ENCODE assay signal across 11 mouse cellular contexts in the genomic region with DNA sequence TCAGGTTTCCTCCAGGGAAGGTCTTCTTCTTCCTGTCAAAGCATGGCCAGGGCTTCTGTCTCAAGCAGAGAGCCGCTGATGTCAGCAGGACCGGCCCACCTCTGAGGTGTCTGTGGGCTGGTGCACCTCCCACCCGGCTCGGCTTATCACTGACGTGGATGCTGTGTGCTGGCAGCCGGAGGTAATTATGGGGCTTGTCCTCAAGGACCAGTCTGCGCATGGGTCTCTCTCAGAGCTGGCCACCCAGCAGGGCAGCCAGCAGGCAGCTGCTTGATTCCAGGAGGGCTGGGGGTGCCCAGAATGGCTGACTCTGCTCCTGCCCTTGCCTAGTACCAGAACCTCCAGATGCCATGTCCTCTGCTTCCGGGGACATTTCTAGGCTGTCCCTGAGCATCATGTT. TPM values are rescaled to one million over a fixed set of nuclear protein-coding genes. Genes with fewer than 3 reads are reported as not detected.
DNase-seq lines count a peak whose midpoint lies in the region; ATAC-seq lines count a peak whose summit lies in the region.
"Had no signal": no experiment of that assay in that cellular context is flagged by ENCODE, and none has a peak within 500 bp of the region (broad histone marks: within the 10 kb centered on the region; RNA-seq: fewer than 3 reads in every experiment).

No protein-coding gene starts in this region.

- H3K4me2 ChIP-seq in forebrain, embryonic 14.5 days (ENCODE audit: low read length): no peak overlapping the region
- H3K4me2 ChIP-seq in kidney, embryonic 16.5 days (replicated peaks; ENCODE audit: low read depth, low read length): no peak overlapping the region
- H3K4me2 ChIP-seq in intestine, embryonic 14.5 days (ENCODE audit: low read length): no peak overlapping the region; the same call in 1 of the 2 replicates
- H3K4me2 ChIP-seq: limb, embryonic 13.5 days; midbrain, embryonic 12.5 days had no signal

- 51% methylated on average over 8 of the region's 8 CpGs for WGBS in forebrain, embryonic 10.5 days
- WGBS in forebrain, embryonic 14.5 days: 54% methylated on average over 8 of the region's 8 CpGs
- 37% methylated on average over 8 of the region's 8 CpGs for WGBS in kidney, embryonic 16.5 days
- 34% methylated on average over 8 of the region's 8 CpGs for WGBS in intestine, embryonic 14.5 days

- H3K4me3 ChIP-seq in forebrain, embryonic 10.5 days: no peak overlapping the region
- H3K4me3 ChIP-seq in forebrain, embryonic 14.5 days (ENCODE audit: low read depth, low read length): no peak overlapping the region
- H3K4me3 ChIP-seq in kidney, embryonic 16.5 days (ENCODE audit: low read length): no peak overlapping the region
- no peak overlapping the region for H3K4me3 ChIP-seq in intestine, embryonic 14.5 days (ENCODE audit: low read depth, low read length)
- H3K4me3 ChIP-seq: limb, embryonic 13.5 days; midbrain, embryonic 12.5 days had no signal

- H3K9ac ChIP-seq in forebrain, embryonic 14.5 days (ENCODE audit: low read length): no peak overlapping the region
- no peak overlapping the region for H3K9ac ChIP-seq in kidney, embryonic 16.5 days (replicated peaks; ENCODE audit: low read length)
- no peak overlapping the region for H3K9ac ChIP-seq in intestine, embryonic 14.5 days (ENCODE audit: low read length)
- H3K9ac ChIP-seq: forebrain, postnatal 0 days; limb, embryonic 13.5 days; midbrain, embryonic 12.5 days had no signal

- DNase-seq in forebrain, embryonic 10.5 days (ENCODE audit: extremely low spot score, low spot score): no peak
- no peak for DNase-seq in forebrain, embryonic 14.5 days (ENCODE audit: low spot score)
- DNase-seq in kidney, postnatal 14 days: no peak
- peak; percentile 72 for DNase-seq in adrenal gland, postnatal 14 days
- DNase-seq in intestine, embryonic 14.5 days (ENCODE audit: low spot score): no peak
- no peak for DNase-seq in right cerebral cortex, postnatal 4 days
- no peak for DNase-seq in ovary, postnatal 36 days (ENCODE audit: low spot score)
- DNase-seq: forebrain, postnatal 0 days had no signal

- H3K9me3 ChIP-seq in forebrain, embryonic 10.5 days: no peaks in the 10 kb centered on the region
- H3K9me3 ChIP-seq in forebrain, embryonic 14.5 days (replicated peaks; ENCODE audit: control insufficient read depth, low read length): no peaks in the 10 kb centered on the region
- H3K9me3 ChIP-seq in kidney, embryonic 16.5 days (ENCODE audit: low read length): no peaks in the 10 kb centered on the region
- no peaks in the 10 kb centered on the region for H3K9me3 ChIP-seq in intestine, embryonic 14.5 days (ENCODE audit: control insufficient read depth, low read length)
- H3K9me3 ChIP-seq: limb, embryonic 13.5 days; midbrain, embryonic 12.5 days had no signal

- no peak for ATAC-seq in forebrain, embryonic 14.5 days
- ATAC-seq in kidney, embryonic 16.5 days (ENCODE audit: low FRiP score, low TSS enrichment): 0 out of 2 replicates have a peak, but pooled peaks have one; percentile 20
- ATAC-seq in intestine, embryonic 14.5 days (replicated peaks; ENCODE audit: low FRiP score, low TSS enrichment, low read depth): peak; percentile 51
- ATAC-seq: forebrain, postnatal 0 days had no signal

- no peaks in the 10 kb centered on the region for H3K36me3 ChIP-seq in forebrain, embryonic 10.5 days (replicated peaks)
- no peaks in the 10 kb centered on the region for H3K36me3 ChIP-seq in forebrain, embryonic 14.5 days (ENCODE audit: control insufficient read depth, insufficient read depth, low read length)
- H3K36me3 ChIP-seq in kidney, embryonic 16.5 days (ENCODE audit: insufficient read depth, low read length): no peaks in the 10 kb centered on the region
- H3K36me3 ChIP-seq in intestine, embryonic 14.5 days (ENCODE audit: control insufficient read depth, insufficient read depth, low read length): no peaks in the 10 kb centered on the region
- H3K36me3 ChIP-seq: limb, embryonic 13.5 days; midbrain, embryonic 12.5 days had no signal

- peaks cover 23% of the 10 kb centered on the region for H3K4me1 ChIP-seq in forebrain, embryonic 10.5 days
- H3K4me1 ChIP-seq in forebrain, embryonic 14.5 days (ENCODE audit: control insufficient read depth, insufficient read depth, low read length): no peaks in the 10 kb centered on the region
- 0 out of 2 replicates have a peak, but pooled peaks cover 2% of the 10 kb centered on the region for H3K4me1 ChIP-seq in kidney, embryonic 16.5 days (ENCODE audit: insufficient read depth, low read length)
- peaks cover 16% of the 10 kb centered on the region for H3K4me1 ChIP-seq in intestine, embryonic 14.5 days (replicated peaks; ENCODE audit: control insufficient read depth, insufficient read depth, low read length)

- H3K27me3 ChIP-seq in forebrain, embryonic 10.5 days (ENCODE audit: poor library complexity, severe bottlenecking): peaks cover 62% of the 10 kb centered on the region
- H3K27me3 ChIP-seq in forebrain, embryonic 14.5 days (replicated peaks; ENCODE audit: control insufficient read depth, insufficient read depth, low read length): no peaks in the 10 kb centered on the region
- H3K27me3 ChIP-seq in kidney, embryonic 16.5 days (ENCODE audit: insufficient read depth, low read length): no peaks in the 10 kb centered on the region
- H3K27me3 ChIP-seq in intestine, embryonic 14.5 days (replicated peaks; ENCODE audit: control insufficient read depth, insufficient read depth, low read length): no peaks in the 10 kb centered on the region

- peak overlapping the region; percentile 61 for H3K27ac ChIP-seq in forebrain, embryonic 10.5 days
- no peak overlapping the region for H3K27ac ChIP-seq in forebrain, embryonic 14.5 days (ENCODE audit: low read depth, low read length)
- no peak overlapping the region for H3K27ac ChIP-seq in kidney, embryonic 16.5 days (ENCODE audit: low read length)
- peak overlapping the region; percentile 33; the same call in 1 of the 2 replicates for H3K27ac ChIP-seq in intestine, embryonic 14.5 days (ENCODE audit: low read depth)
- H3K27ac ChIP-seq: limb, embryonic 13.5 days; midbrain, embryonic 12.5 days had no signal

RNA-seq across cellular contexts. Expression of a gene that starts 19.7 kb away (rescaled TPM):
- polyA plus RNA-seq in forebrain, embryonic 10.5 days (2016; fragmentation: Nextera tagmentation; extraction: Ambion mirVana): 3.3 and 4.6 TPM in 2 replicates
- polyA plus RNA-seq in forebrain, embryonic 14.5 days (2014; fragmentation: Nextera tagmentation; extraction: Ambion mirVana): 9.3 and 14.5 TPM in 2 replicates
- 9.9 and 10.9 TPM in 2 replicates for polyA plus RNA-seq in kidney, embryonic 16.5 days (2015; fragmentation: Nextera tagmentation; extraction: Ambion mirVana)
- 105 and 156 TPM in 2 replicates for total RNA-seq in adrenal gland, postnatal 14 days (2021)
- polyA plus RNA-seq in intestine, embryonic 14.5 days (2014; fragmentation: Nextera tagmentation; extraction: Ambion mirVana): 9.9 and 10.5 TPM in 2 replicates

Comparison
In these comparisons a context has a peak if more than half of its experiments do, and no peak if none do; other contexts are left out.
1. H3K27ac ChIP-seq: peak in forebrain, embryonic 10.5 days (single experiment) and intestine, embryonic 14.5 days (single experiment); none in forebrain, embryonic 14.5 days (single experiment) and kidney, embryonic 16.5 days (single experiment).